Mouse (Mus musculus) left cerebral cortex, adult 2 months (tissue): Measurements from ENCODE around the gene Mef2c. TPM values are rescaled to one million over a fixed set of nuclear protein-coding genes. Genes with fewer than 3 reads are reported as not detected.

Experiments
- DNase-seq, 2 experiments: peaks; one replicate each; pipeline ENCODE4 v3.0.0; 2021 to 2022; ENCODE audit warnings: low spot score in 2 of 2, mixed read lengths in 1 of 2; ENCODE audit errors: extremely low spot score in 1 of 2
- H3K27ac ChIP-seq: fragments of 200-600 bp; 2 replicates; pipeline ENCODE4 v1.8.1; 2022
- H3K4me3 ChIP-seq: fragments of 200-600 bp; 2 replicates; pipeline ENCODE4 v1.8.1; 2022
- CTCF ChIP-seq: fragments of 200-600 bp; IDR thresholded peaks from 2 replicates; pipeline ENCODE4 v1.8.1; 2022; ENCODE audit warnings: antibody characterized with exemption, mild to moderate bottlenecking, moderate library complexity
- intact Hi-C: fragments of 180-260 bp; cut with DNase I; formaldehyde crosslinking; loops from one replicate; pipeline ENCODE4 v1.15.1; 2025
- total RNA-seq, 2 experiments: library from RNA; stranded (reverse); gene quantifications; 2 replicates each; pipeline ENCODE4 v1.2.3; 2021

Gene Mef2c
- total RNA-seq, 2 experiments from 2014 or later = 545 to 647 TPM

- intact Hi-C loops = no loop called here
- DNase-seq = no peak
- Histone ChIP-seq H3K4me3 (no peak overlapping the region), H3K27ac (no peak overlapping the region)
- TF ChIP-seq CTCF = no peak
Measured at GRCm38 (mm10) chr13:83600301-83600700, 96.5 kb downstream of the Mef2c start.

GRCm38 (mm10) chr13:83601741-83602140 lies 97.9 kb downstream of the Mef2c start:
- DNase-seq = no peak
- intact Hi-C loops = no loop called here
- Histone ChIP-seq H3K27ac (no peak overlapping the region; the same call in 1 of the 2 replicates), H3K4me3 (no peak overlapping the region)
- TF ChIP-seq CTCF = no peak

- intact Hi-C loops = no loop called here
- no peak for DNase-seq
- TF ChIP-seq CTCF = no peak
Measured at GRCm38 (mm10) chr13:83603373-83604265, 99.8 kb downstream of the Mef2c start.

GRCm38 (mm10) chr13:83604320-83604719 lies 100.5 kb downstream of the Mef2c start:
- no peak for DNase-seq
- intact Hi-C loops = no loop called here
- Histone ChIP-seq H3K27ac (peak overlapping the region; percentile 76), H3K4me3 (no peak overlapping the region)
- no peak for TF ChIP-seq CTCF

More at GRCm38 (mm10) chr13:83603373-83604265, 99.8 kb downstream of the Mef2c start:
- Histone ChIP-seq H3K27ac (peak overlapping the region; percentile 76), H3K4me3 (no peak overlapping the region)

GRCm38 (mm10) chr13:83604785-83605184 lies 101.0 kb downstream of the Mef2c start:
- intact Hi-C loops = no loop called here
- no peak for DNase-seq
- H3K4me3 ChIP-seq = no peak overlapping the region
- TF ChIP-seq CTCF = no peak; the same call in 1 of the 2 replicates
- peak overlapping the region; percentile 72 for H3K27ac ChIP-seq

- no peak for TF ChIP-seq CTCF
- intact Hi-C loops = loop anchor here (2.0 kb wide), 1 partner anchor 41 kb away; no protein-coding TSS in a partner anchor
- Histone ChIP-seq H3K27ac (peak overlapping the region; percentile 68; the same call in 1 of the 2 replicates), H3K4me3 (no peak overlapping the region)
- DNase-seq = peak in 1 of 2 experiments; percentile 48
Measured at GRCm38 (mm10) chr13:83607883-83608581, 104.2 kb downstream of the Mef2c start.

- H3K27ac ChIP-seq = peak overlapping the region; percentile 68
- TF ChIP-seq CTCF = no peak
- intact Hi-C loops = loop anchor here (2.0 kb wide), 1 partner anchor 40 kb away; no protein-coding TSS in a partner anchor
- no peak overlapping the region for H3K4me3 ChIP-seq
- DNase-seq = no peak
Measured at GRCm38 (mm10) chr13:83608851-83609516, 105.2 kb downstream of the Mef2c start.

- no peak; the same call in 1 of the 2 replicates for TF ChIP-seq CTCF
- no peak overlapping the region for H3K4me3 ChIP-seq
- peak overlapping the region; percentile 68 for H3K27ac ChIP-seq
Measured at GRCm38 (mm10) chr13:83609517-83609878, 105.7 kb downstream of the Mef2c start.

GRCm38 (mm10) chr13:83610124-83610523 lies 106.3 kb downstream of the Mef2c start:
- TF ChIP-seq CTCF = no peak
- no peak for DNase-seq
- Histone ChIP-seq H3K27ac (peak overlapping the region; percentile 68; the same call in 1 of the 2 replicates), H3K4me3 (no peak overlapping the region)
- intact Hi-C loops = no loop called here

More at GRCm38 (mm10) chr13:83609517-83609878, 105.7 kb downstream of the Mef2c start:
- intact Hi-C loops = loop anchor here (2.0 kb wide), 1 partner anchor 39 kb away; no protein-coding TSS in a partner anchor
- DNase-seq = no peak

GRCm38 (mm10) chr13:83612195-83612594 lies 108.4 kb downstream of the Mef2c start:
- H3K27ac ChIP-seq = no peak overlapping the region
- intact Hi-C loops = no loop called here
- TF ChIP-seq CTCF = no peak
- no peak for DNase-seq
- H3K4me3 ChIP-seq = no peak overlapping the region

GRCm38 (mm10) chr13:83615875-83616274 lies 112.0 kb downstream of the Mef2c start:
- no peak for TF ChIP-seq CTCF
- Histone ChIP-seq H3K27ac (peak overlapping the region; percentile 12; the same call in 1 of the 2 replicates), H3K4me3 (no peak overlapping the region)
- intact Hi-C loops = no loop called here
- DNase-seq = no peak

GRCm38 (mm10) chr13:83624651-83625050 lies 120.8 kb downstream of the Mef2c start:
- no peak for TF ChIP-seq CTCF
- intact Hi-C loops = no loop called here
- DNase-seq = no peak

More at GRCm38 (mm10) chr13:83624651-83625050, 120.8 kb downstream of the Mef2c start:
- Histone ChIP-seq H3K27ac (peak overlapping the region; percentile 37; the same call in 1 of the 2 replicates), H3K4me3 (no peak overlapping the region)
